Mouse (Mus musculus) intestine, embryonic 14.5 days (tissue): ENCODE measurements around the gene Cntn1. TPM values are rescaled to one million over a fixed set of nuclear protein-coding genes. Genes with fewer than 3 reads are reported as not detected.

Experiments used
- ATAC-seq: fragments of 200-750 bp; cut with Nextera tagmentation; replicated peaks from 2 replicates; pipeline ENCODE4 v1.8.0; 2017; ENCODE audit warnings: low read depth, moderate number of reproducible peaks, moderate TSS enrichment, moderate library complexity; ENCODE audit not compliant: low FRiP score, low TSS enrichment
- DNase-seq: peaks from one replicate; pipeline ENCODE4 v3.0.0-alpha.2; 2018; ENCODE audit warnings: low spot score
- H3K27ac ChIP-seq: fragments of 300-500 bp; sonication (generic); 2 replicates; pipeline ENCODE4 v1.5.1; 2014; ENCODE audit warnings: low read depth, mild to moderate bottlenecking, control low read depth
- H3K27me3 ChIP-seq: fragments of 300-500 bp; sonication (generic); replicated peaks from 2 replicates; pipeline ENCODE4 v1.6.1; 2014; ENCODE audit warnings: low read length, control low read depth; ENCODE audit not compliant: control insufficient read depth, insufficient read depth
- H3K36me3 ChIP-seq: fragments of 300-500 bp; sonication (generic); 2 replicates; pipeline ENCODE4 v1.6.1; 2014; ENCODE audit warnings: low read length, control low read depth; ENCODE audit not compliant: control insufficient read depth, insufficient read depth
- H3K4me1 ChIP-seq: fragments of 300-500 bp; sonication (generic); replicated peaks from 2 replicates; pipeline ENCODE4 v1.6.1; 2014; ENCODE audit warnings: low read length, control low read depth, mixed read lengths; ENCODE audit not compliant: control insufficient read depth, insufficient read depth
- H3K4me2 ChIP-seq: fragments of 300-500 bp; sonication (generic); 2 replicates; pipeline ENCODE4 v1.6.1; 2014; ENCODE audit warnings: low read length
- H3K4me3 ChIP-seq: fragments of 300-500 bp; sonication (generic); 2 replicates; pipeline ENCODE4 v1.5.1; 2014; ENCODE audit warnings: low read depth, low read length, control low read depth, mixed read lengths
- H3K9ac ChIP-seq: fragments of 300-500 bp; sonication (generic); 2 replicates; pipeline ENCODE4 v1.6.1; 2014; ENCODE audit warnings: mild to moderate bottlenecking, low read length
- H3K9me3 ChIP-seq: fragments of 300-500 bp; sonication (generic); 2 replicates; pipeline ENCODE4 v1.6.1; 2016; ENCODE audit warnings: low read length, control low read depth; ENCODE audit not compliant: control insufficient read depth
- WGBS: fragments of 180-500 bp; shearing (Covaris S2); extraction: QIAGEN DNeasy Blood & Tissue Kit; methylation state at CpG from one replicate; pipeline ENCODE4 v1.1.7; 2014; 5-methylcytosine and 5-hydroxymethylcytosine counted together
- polyA plus RNA-seq: library from polyadenylated mRNA; unstranded; fragments of >200 nt; fragmentation: Nextera tagmentation; extraction: Ambion mirVana; gene quantifications from 2 replicates; pipeline ENCODE4 v1.2.1, GENCODE M21; 2014

The Cntn1 gene
- polyA plus RNA-seq, 1 experiment from 2014 or later: 2.4 TPM

GRCm38 (mm10) chr15:92200326-92200985 lies 149.5 kb downstream of the Cntn1 start:
- no peak overlapping the region for H3K4me3 ChIP-seq
- H3K27ac ChIP-seq: no peak overlapping the region
- no peak for ATAC-seq
- no peak overlapping the region for H3K9ac ChIP-seq
- DNase-seq: no peak
- H3K4me1 ChIP-seq: no peaks in the 10 kb centered on the region
- 78% methylated on average over 6 of the region's 6 CpGs for WGBS
- H3K9me3 ChIP-seq: no peaks in the 10 kb centered on the region
- no peaks in the 10 kb centered on the region for H3K36me3 ChIP-seq
- H3K4me2 ChIP-seq: no peak overlapping the region
- no peaks in the 10 kb centered on the region for H3K27me3 ChIP-seq

- ATAC-seq: no peak
Observed at GRCm38 (mm10) chr15:92206695-92207094, 155.7 kb downstream of the Cntn1 start.

GRCm38 (mm10) chr15:92209778-92210177 lies 158.8 kb downstream of the Cntn1 start:
- H3K4me1 ChIP-seq: no peaks in the 10 kb centered on the region
- no peak for ATAC-seq
- WGBS: 77% methylated on average over 1 of the region's 1 CpGs
- H3K4me2 ChIP-seq: no peak overlapping the region
- H3K36me3 ChIP-seq: no peaks in the 10 kb centered on the region
- H3K27me3 ChIP-seq: no peaks in the 10 kb centered on the region
- no peak overlapping the region for H3K9ac ChIP-seq
- H3K9me3 ChIP-seq: no peaks in the 10 kb centered on the region
- H3K4me3 ChIP-seq: no peak overlapping the region
- H3K27ac ChIP-seq: no peak overlapping the region
- DNase-seq: no peak

More at GRCm38 (mm10) chr15:92206695-92207094, 155.7 kb downstream of the Cntn1 start:
- no peaks in the 10 kb centered on the region for H3K36me3 ChIP-seq
- no peak overlapping the region for H3K4me3 ChIP-seq
- H3K9me3 ChIP-seq: no peaks in the 10 kb centered on the region
- no peak overlapping the region for H3K27ac ChIP-seq
- DNase-seq: no peak
- H3K4me2 ChIP-seq: no peak overlapping the region
- no peak overlapping the region for H3K9ac ChIP-seq
- WGBS: 63% methylated on average over 4 of the region's 4 CpGs
- H3K27me3 ChIP-seq: no peaks in the 10 kb centered on the region
- no peaks in the 10 kb centered on the region for H3K4me1 ChIP-seq

GRCm38 (mm10) chr15:92210486-92211235 lies 159.7 kb downstream of the Cntn1 start:
- ATAC-seq (no peak), DNase-seq (no peak)
- H3K9ac ChIP-seq: no peak overlapping the region
- H3K36me3 ChIP-seq: no peaks in the 10 kb centered on the region
- WGBS: 82% methylated on average over 7 of the region's 7 CpGs
- H3K4me2 ChIP-seq: no peak overlapping the region
- no peak overlapping the region for H3K27ac ChIP-seq
- no peaks in the 10 kb centered on the region for H3K27me3 ChIP-seq
- no peaks in the 10 kb centered on the region for H3K9me3 ChIP-seq
- no peak overlapping the region for H3K4me3 ChIP-seq
- H3K4me1 ChIP-seq: no peaks in the 10 kb centered on the region

DNA sequence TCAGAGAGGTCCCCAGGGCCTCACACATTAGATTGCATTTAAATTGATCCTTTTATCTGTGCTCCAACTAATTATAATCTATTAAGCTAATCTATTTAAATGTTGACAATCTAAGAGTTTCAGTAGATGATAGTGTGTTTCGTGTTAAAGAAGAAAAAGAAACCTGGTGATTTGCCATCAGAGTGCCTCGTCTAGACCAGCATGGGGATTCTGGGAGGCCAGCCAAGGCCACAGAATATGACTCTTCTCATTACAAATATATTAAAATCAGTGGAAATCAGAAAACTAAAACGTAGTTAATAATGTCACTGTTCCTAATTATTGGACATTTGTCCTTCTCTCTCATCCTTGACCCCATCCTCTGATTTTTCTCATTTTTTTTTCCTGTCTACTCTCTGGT lies 164.9 kb downstream of the Cntn1 start:
- no peak for DNase-seq
- Histone ChIP-seq H3K9me3 (no peaks in the 10 kb centered on the region), H3K27ac (no peak overlapping the region), H3K9ac (no peak overlapping the region), H3K4me3 (no peak overlapping the region), H3K36me3 (no peaks in the 10 kb centered on the region), H3K4me1 (no peaks in the 10 kb centered on the region), H3K27me3 (no peaks in the 10 kb centered on the region), H3K4me2 (no peak overlapping the region)
- 70% methylated on average over 3 of the region's 3 CpGs for WGBS
- no peak for ATAC-seq

DNA sequence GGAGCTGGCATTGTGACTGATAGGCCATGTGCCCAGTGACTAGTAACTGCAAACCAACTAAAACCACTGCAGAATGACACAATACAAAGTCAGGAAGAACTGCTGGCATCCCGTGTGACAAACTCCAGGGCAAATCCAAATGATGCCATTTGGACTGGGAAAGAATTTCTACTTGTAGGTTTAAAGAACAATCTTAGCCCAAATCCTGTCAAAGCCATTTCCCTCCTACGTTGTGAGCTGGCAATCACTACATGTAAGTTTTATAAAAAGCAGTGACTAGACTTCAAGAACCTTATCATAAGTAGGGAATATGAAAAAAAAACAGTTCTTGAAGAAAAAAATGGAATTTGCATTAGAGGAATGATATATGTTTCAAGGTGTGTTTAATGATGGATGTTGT lies 170.5 kb downstream of the Cntn1 start:
- 71% methylated on average over 2 of the region's 2 CpGs for WGBS
- H3K36me3 ChIP-seq: no peaks in the 10 kb centered on the region
- H3K27ac ChIP-seq: no peak overlapping the region
- no peaks in the 10 kb centered on the region for H3K9me3 ChIP-seq
- no peak overlapping the region for H3K9ac ChIP-seq
- H3K4me3 ChIP-seq: no peak overlapping the region
- ATAC-seq (no peak), DNase-seq (no peak)
- no peak overlapping the region for H3K4me2 ChIP-seq
- no peaks in the 10 kb centered on the region for H3K4me1 ChIP-seq
- H3K27me3 ChIP-seq: no peaks in the 10 kb centered on the region

GRCm38 (mm10) chr15:92231386-92231785 lies 180.4 kb downstream of the Cntn1 start:
- DNase-seq (no peak), ATAC-seq (no peak)
- no peak overlapping the region for H3K4me2 ChIP-seq
- H3K27ac ChIP-seq: no peak overlapping the region
- no peak overlapping the region for H3K4me3 ChIP-seq
- no peaks in the 10 kb centered on the region for H3K27me3 ChIP-seq
- no peaks in the 10 kb centered on the region for H3K9me3 ChIP-seq
- no peaks in the 10 kb centered on the region for H3K36me3 ChIP-seq
- WGBS: 17% methylated on average over 7 of the region's 7 CpGs
- no peak overlapping the region for H3K9ac ChIP-seq
- H3K4me1 ChIP-seq: no peaks in the 10 kb centered on the region

- Histone ChIP-seq H3K36me3 (no peaks in the 10 kb centered on the region), H3K9me3 (no peaks in the 10 kb centered on the region), H3K4me2 (no peak overlapping the region), H3K4me3 (no peak overlapping the region), H3K27ac (no peak overlapping the region), H3K9ac (no peak overlapping the region), H3K4me1 (no peaks in the 10 kb centered on the region), H3K27me3 (no peaks in the 10 kb centered on the region)
- no peak for DNase-seq
- WGBS: 73% methylated on average over 6 of the region's 6 CpGs
- ATAC-seq: no peak
Observed at GRCm38 (mm10) chr15:92235836-92236235, 184.9 kb downstream of the Cntn1 start.
